Mouse (Mus musculus) kidney, adult 2 months (tissue): ENCODE results near the gene Snx29.

Source experiments
- CTCF ChIP-seq: fragments of 200-500 bp; conservative IDR thresholded peaks from 2 replicates; pipeline ENCODE4 v1.5.1; 2011; ENCODE audit warnings: low read depth, mild to moderate bottlenecking, control low read depth, low read length, moderate library complexity, mixed read lengths; ENCODE audit not compliant: insufficient read depth, insufficient read length
- POLR2A ChIP-seq: fragments of 200-500 bp; IDR thresholded peaks from one replicate; pipeline ENCODE4 v1.6.1; 2011; ENCODE audit warnings: low read depth, low read length, control low read depth

DNA sequence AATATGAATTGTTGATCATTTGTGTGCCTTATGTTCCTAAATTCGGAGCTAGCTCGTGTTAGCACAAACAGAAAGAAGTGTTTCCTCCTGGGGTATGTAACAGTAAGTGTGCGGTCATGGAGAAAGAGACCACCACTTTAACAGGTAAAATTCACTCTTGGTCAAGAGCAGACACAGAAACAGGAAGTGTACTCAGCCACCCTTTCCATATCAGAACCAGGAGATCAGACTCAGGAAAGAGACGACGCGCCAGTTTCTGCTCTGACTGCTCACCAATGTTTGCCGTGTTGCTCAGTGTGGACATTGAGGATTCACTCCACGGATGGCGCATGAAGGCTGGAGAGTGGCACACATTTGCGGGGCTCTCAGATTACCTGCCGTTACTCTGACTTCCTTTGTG lies 242.4 kb downstream of the Snx29 start:
- no peak for TF ChIP-seq CTCF
- TF ChIP-seq POLR2A = no peak
